Mouse (Mus musculus) embryonic fibroblast, embryonic 13.5 days (primary cell): ENCODE measurements around the gene Hist2h3c1.

Experiments used
- CTCF ChIP-seq: IDR thresholded peaks from 2 replicates; pipeline ENCODE4 v1.5.1; 2011; ENCODE audit warnings: mild to moderate bottlenecking, control low read depth, low read length, moderate library complexity, borderline replicate concordance; ENCODE audit not compliant: insufficient read depth
- POLR2A ChIP-seq: IDR thresholded peaks from 2 replicates; pipeline ENCODE4 v1.6.1; 2011; ENCODE audit warnings: low read depth, mild to moderate bottlenecking, control low read depth, low read length, moderate library complexity

GRCm38 (mm10) chr3:96235836-96236235, 10.6 kb upstream of the Hist2h3c1 start:
- TF ChIP-seq CTCF = no peak
- TF ChIP-seq POLR2A = no peak
